Mouse (Mus musculus) heart, postnatal 14 days (tissue): Measurements from ENCODE around the gene Vti1a. TPM values are rescaled to one million over a fixed set of nuclear protein-coding genes. Genes with fewer than 3 reads are reported as not detected.

ENCODE experiments used
- DNase-seq, 2 experiments: peaks; one replicate each; pipeline ENCODE4 v3.0.0; 2021 to 2022
- intact Hi-C: fragments of 180-260 bp; cut with DNase I; formaldehyde crosslinking; loops from one replicate; pipeline ENCODE4 v1.15.1; 2025
- total RNA-seq, 2 experiments: library from RNA; stranded (reverse); gene quantifications; 2 replicates each; pipeline ENCODE4 v1.2.3; 2021

Gene Vti1a
- total RNA-seq, 2 experiments from 2014 or later = 16.0 to 16.7 TPM

DNA sequence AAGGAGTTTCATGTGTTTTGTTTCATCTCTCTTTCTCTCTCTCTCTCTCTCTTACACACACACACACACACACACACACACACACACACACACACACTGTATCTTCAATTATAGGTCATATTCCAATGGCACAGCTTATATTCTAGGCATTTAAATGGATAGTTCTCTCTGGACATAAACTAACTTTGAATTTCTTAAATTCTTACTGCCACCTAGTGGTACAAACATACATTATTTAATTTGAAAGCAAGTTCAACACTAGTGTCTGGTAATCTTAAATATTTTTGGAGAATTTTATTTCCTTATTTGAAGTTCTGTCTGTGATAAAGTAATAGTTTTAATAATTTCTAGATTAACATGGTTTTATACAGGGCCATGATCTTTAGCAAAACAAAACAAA lies 11.1 kb upstream of the Vti1a start:
- intact Hi-C loops = loop anchor here (10.0 kb wide), 1 partner anchor 240 kb away; no protein-coding TSS in a partner anchor
- no peak for DNase-seq

DNA sequence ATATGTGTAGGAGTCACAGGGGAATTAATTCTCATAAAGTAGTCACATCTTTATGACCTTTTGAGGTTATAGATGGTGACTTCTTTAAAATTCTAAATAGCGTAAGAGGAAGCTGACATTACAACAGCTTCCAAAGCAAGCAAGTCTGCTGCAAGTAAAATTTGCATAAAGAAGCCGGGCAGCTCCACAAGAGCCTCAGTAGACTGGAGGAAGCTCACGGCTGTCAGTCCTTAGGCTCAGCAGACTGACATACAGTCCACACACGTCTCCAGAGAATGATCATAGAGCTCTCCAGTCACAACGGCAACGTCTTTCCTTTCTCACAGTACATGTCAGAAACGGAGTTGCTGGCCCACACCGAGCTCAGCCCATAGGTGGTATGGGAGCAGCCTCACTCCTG lies 4.2 kb upstream of the Vti1a start:
- intact Hi-C loops = no loop called here
- no peak for DNase-seq

DNA sequence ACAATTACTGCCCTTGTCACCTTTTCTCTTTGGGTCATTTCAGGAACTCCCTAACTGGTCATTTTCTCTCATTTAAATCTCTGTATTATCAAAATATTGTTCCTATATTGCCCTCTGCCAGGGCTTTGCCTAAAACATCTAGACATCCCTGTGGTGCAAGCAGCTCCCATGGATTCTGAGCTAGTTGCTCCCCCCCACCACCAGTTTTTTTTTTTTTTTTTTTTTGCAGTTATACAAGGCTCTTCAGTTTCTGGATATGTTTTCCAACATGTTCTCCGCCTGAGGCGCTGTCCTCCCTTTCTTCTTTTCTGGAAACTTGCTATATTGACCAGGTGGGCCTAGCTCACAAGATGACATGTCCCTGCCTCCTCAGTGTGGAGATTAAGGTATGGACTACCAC lies 2.4 kb upstream of the Vti1a start:
- intact Hi-C loops = no loop called here
- no peak for DNase-seq

DNA sequence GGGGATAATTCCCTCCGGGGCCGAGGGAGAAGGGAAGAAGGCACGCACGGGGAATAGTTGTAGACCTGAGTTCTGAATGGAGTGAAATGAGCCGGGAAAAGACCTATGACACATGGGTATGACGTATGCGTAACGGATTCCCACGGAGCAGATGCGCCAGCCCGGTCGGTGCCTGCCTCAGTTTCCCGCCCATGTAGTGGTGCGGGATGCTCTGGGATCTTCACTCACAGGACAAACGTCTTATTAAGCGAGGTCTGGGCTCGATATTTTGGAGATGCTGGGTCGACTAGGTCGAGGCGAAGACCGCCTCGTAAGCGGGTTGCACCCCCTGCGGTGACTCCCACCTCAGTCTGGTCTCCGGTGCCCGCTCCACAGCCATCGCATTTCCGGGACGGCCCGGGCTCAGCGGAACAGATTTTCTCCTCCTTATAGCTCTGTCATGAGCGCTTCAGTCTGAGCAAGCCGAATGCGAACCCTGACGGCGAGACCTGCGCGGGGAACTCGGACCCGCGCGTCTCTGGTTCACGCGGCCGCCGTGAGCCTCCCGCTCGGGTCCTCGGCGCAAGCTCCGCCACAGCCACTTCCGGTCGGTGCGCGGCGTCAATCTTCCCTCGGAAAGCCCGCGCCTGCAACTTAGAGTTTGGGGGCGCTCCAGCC lies 515 bp upstream of the Vti1a start, which contains the start of gene Zdhhc6:
Gene Zdhhc6 (minus strand): TSS at position 581 of the 657 bp plus-strand sequence.
- DNase-seq = peak; percentile 87 to 91
- intact Hi-C loops = loop anchor here (5.0 kb wide), 1 partner anchor 218 kb away; no protein-coding TSS in a partner anchor

DNA sequence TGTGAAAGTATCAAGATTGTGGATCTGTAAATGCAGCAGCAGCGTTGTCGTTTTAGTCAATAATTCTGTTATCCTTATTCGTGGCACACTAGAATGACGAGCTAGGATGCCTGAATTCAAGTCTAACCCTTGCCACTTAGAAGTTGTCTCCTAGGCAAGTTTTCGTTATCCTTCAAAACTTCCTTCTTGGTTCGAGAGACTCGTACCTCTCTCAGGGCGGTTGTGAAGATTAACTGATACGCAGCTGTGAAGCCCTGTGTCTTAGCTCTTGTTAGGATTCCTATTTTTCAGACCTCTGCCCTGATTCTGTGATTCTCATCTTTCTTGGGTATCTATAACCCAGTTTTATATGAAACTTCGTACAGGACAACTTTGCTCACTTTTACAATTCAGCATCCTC lies 806 bp downstream of the Vti1a start:
- intact Hi-C loops = loop anchor here (5.0 kb wide), 1 partner anchor 220 kb away; no protein-coding TSS in a partner anchor
- DNase-seq = no peak

DNA sequence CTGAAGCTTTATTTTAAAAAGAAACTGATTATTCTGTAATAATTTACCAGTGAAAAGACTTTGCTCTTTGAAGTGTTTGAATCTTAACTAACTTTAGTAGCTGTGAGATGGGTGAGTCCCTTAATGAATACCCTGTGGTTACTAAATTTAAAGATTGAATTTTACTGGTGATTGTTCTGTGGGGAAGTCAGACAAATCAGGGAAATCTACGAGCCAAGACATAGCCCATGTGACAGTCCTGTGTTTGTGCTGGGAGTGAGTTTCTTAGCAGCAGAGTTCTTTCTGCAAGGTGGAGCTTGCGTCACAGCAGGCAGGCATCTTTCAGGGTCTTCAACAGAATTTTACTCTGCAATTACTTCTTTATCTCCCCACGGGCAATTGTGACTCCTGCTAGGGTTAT lies 2.9 kb downstream of the Vti1a start:
- intact Hi-C loops = loop anchor here (5.0 kb wide), 1 partner anchor 222 kb away; no protein-coding TSS in a partner anchor
- DNase-seq = no peak

DNA sequence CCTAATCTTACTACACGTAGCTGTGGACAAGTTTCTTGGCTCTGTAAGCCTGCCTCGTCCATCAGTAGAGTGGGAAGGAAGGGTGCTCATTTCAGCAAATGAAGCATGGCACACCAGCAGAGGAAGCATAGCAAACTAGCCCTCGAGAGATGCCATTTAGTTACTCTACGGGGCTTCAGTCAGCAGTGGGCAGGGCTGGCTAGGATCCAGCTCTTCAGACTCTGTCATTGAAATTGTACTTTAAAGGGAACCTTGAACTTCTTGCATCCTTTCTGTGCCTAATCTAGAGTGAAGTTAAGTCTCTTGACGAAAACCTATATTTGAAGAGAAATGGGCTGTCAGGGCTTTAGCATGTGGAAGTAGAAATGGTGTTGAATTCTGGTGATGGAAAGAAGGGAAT lies 3.4 kb downstream of the Vti1a start:
- intact Hi-C loops = loop anchor here (5.0 kb wide), 1 partner anchor 222 kb away; no protein-coding TSS in a partner anchor
- DNase-seq = no peak

DNA sequence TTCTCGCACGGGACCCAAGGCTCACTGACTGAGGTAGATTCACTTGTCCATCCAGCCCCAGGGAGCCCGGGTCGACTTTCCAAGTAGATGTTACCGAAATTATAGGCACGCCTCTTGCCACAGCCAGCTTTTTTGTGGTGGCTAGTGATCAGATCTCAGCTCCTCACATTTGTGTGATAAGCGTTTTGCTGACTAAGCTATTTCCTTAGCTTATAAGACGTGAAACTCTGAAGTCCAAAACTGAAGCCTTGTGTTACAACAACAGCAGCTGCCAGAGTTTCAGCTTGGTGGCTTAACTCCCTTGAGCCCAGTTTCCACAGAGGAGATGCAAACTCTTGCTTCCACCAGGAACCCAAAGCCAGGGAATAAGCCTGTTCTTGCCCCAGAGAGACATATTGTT lies 6.5 kb downstream of the Vti1a start:
- no peak for DNase-seq
- intact Hi-C loops = no loop called here

DNA sequence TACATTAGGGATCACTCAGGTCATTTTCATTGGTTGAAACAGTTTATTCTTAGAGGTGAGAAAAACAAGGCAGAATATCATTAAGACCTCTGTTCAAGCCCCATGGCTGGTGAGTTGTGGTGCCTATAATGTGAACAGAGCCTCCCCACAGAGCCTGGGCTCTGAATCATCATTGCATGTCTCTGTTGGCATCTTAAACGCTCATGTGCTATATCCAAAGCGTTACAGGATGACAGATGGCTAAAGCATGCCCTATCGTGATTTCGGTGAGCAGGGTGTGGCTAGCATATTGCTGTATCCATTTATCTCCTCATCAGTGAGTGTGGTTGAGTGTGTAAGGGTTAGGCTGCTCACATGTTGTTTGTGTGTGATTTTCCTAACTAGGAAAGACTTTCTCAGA lies 11.4 kb downstream of the Vti1a start:
- intact Hi-C loops = no loop called here
- DNase-seq = no peak

DNA sequence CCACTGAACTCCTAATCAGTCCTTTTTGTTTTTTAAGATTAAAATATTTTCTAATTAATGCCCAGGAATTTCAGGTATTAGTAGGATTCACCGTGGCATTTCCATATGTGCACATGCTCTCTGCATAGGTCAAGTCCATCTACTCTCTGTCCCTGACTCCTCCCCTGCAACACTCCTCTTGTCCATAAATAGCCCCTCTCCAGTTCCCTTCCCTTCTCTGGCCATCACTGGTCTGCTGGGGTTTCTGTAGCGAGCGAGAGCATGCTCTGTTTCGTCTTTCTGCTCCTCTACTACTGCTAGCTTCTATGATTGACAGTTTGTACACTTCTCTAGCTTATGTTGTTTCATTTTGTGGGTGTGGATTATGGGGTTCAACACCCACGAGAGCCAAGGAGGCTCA lies 15.7 kb downstream of the Vti1a start:
- no peak for DNase-seq
- intact Hi-C loops = loop anchor here (2.0 to 10.0 kb wide), 3 partner anchors 563 to 923 kb away; no protein-coding TSS in a partner anchor

DNA sequence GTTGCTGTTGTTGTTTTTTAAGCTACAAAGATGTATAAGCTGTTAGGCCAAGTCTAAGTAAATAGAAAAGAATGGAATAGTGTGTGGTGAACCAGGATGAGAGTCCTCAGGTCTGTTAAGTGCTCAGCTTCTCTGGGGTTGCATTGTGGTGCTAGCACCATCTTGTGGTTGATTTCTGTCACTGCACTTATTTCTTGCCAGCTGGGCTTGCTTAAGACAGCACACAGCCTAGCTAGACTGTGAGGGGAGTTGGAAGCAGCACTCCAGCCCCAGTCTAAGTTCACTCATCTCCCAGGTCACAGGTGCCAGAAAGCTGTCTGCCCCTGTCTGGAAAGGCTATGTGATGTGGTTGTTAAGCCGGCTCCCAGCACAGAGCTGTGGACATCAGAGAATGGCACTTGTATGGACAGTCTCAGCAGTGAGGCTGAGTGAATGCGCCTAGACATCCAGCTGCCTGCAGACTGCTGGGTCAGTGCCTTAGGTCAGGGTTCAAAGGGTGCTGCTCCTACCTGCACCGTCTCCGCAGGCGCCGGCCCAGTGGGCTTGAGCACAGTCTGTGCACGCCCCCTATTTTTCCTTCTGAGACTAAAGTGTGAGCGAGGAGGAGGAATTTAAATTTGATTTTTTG lies 16.7 kb downstream of the Vti1a start:
- intact Hi-C loops = loop anchor here (2.0 to 10.0 kb wide), 3 partner anchors 562 to 922 kb away; no protein-coding TSS in a partner anchor
- DNase-seq = peak; percentile 52 to 73

DNA sequence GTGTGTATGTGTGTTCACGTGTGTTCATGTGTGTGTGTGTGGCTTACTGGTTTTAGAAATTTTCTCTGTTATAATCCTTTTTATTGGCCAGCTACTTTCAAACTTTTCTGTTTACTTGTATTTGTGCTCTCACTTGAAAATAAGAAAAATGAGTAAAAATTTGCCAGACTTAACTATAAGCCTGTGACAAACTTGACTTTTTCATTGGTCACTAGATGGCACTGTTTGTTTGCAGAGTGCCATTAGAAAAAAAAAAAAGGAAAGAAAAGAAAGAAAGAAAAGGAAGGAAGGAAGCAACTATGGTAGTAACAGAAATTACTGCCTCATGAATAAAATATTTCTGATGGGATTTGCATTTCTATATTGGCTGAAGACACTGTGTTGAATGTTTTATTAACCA lies 19.8 kb downstream of the Vti1a start:
- DNase-seq = no peak
- intact Hi-C loops = loop anchor here (2.0 to 10.0 kb wide), 2 partner anchors 559 to 799 kb away; no protein-coding TSS in a partner anchor

DNA sequence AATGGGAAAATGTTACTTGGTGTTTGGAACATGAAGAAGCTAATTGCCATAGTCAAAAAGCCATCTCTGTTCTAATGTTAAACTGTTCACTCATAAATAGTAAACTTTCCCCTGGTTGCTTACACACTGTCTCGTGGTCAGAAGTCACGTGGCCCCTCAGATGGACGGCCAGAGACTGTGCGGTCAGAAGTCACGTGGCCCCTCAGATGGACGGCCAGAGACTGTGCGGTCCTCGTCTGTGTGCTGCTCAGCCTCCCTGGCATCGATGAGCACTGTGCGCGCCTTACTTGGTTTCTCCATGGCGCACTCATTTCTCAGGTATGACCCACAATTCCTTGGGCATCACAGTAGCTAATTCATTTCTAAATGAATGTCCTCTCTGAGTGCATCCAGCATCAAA lies 20.3 kb downstream of the Vti1a start:
- DNase-seq = no peak
- intact Hi-C loops = loop anchor here (2.0 to 10.0 kb wide), 2 partner anchors 558 to 798 kb away; no protein-coding TSS in a partner anchor

DNA sequence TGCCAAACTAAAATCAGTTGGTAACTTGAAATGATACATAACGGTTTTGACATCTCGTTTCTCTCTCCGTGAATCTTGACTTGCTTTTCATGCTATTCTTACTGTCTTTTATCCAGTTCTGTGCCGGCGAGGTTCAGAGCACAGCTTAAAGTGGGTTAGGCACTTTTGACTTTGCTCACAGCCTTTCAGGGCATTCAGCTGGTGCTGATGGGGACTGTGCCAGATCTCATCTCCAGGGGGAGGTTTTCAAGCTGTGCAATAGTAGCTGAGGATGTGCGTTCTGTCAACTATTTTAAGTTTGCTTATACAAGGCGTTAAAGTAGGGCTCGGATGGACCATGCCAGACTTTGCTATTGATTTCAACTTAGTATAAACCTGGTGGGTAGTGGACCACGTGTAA lies 21.0 kb downstream of the Vti1a start:
- DNase-seq = no peak
- intact Hi-C loops = loop anchor here (2.0 to 10.0 kb wide), 2 partner anchors 558 to 798 kb away; no protein-coding TSS in a partner anchor

DNA sequence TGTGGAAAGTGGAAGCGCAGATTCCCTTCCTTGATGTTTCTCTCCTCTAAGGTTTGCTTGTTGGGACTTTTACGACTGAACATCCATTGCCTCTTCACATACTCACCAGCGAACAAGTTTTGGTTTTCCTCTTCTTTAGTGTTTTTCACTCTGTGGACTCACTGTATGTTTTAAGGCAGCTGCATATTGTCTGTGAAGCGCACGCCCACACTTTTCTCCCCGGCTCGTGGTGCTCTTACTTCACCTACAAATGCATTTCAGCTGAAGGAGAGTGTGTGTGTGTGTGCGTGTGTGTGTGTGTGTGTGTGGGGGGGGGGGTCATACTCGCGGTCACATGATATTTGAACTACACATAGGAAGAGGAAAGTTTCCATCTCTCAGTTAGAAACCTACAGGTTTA lies 21.6 kb downstream of the Vti1a start:
- no peak for DNase-seq
- intact Hi-C loops = loop anchor here (2.0 to 10.0 kb wide), 2 partner anchors 557 to 797 kb away; no protein-coding TSS in a partner anchor

DNA sequence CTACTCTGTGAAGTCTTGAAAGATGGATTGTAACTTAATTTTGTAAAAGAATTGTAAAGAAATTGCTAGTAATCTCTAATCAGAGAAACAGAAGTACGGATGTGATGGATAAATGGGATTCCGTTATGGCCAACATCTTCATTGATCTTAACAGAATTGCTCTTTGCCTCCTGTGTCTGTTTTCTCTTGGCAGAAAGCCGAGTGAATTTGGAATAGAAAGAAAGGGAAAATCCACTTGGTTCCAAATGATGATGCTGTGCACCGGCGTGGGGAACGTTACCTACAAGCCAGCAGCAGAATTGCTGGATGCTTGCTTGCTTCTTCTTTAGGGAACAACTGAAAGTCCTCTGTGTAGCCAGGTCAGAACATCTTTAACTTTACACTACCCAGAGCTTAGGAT lies 24.4 kb downstream of the Vti1a start:
- no peak for DNase-seq
- intact Hi-C loops = no loop called here

DNA sequence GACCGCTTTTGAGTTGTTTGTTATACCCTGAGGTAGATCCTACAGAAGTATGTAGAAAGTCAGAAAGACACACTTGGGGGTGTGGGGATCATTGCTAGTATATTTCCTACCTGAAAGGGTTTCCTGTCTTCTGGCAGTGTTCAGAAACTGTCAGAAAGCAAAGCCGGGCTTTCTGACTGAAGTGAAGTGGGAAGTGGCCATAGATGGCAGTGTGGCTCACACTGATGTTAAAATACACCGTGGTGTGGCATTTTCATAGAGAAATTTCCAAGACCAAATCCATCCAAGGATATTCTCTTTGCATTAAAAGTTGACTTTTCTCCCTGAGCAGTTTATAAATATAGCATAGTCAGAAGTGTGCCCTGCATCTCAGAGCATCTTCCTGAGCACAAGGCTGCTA lies 25.3 kb downstream of the Vti1a start:
- no peak for DNase-seq
- intact Hi-C loops = no loop called here

DNA sequence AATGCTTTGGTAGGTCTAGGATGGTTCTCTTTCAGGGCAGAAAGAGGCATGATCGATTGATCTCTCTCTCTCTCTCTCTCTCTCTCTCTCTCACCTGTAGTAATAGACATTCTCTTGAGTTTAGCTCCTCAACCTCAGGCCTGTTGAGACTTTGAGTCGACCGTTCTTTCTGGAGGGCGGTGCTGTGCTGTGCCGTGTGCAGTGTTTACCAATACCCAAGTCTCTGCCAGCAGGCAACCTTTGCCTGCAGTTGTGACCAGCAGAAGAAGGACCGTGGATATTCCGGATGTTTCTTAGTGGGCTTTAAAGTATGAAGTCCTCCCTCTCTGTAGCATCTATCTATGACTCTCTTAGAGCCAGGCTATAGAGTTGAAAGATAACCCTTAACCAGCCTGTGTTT lies 26.3 kb downstream of the Vti1a start:
- intact Hi-C loops = no loop called here
- no peak for DNase-seq

DNA sequence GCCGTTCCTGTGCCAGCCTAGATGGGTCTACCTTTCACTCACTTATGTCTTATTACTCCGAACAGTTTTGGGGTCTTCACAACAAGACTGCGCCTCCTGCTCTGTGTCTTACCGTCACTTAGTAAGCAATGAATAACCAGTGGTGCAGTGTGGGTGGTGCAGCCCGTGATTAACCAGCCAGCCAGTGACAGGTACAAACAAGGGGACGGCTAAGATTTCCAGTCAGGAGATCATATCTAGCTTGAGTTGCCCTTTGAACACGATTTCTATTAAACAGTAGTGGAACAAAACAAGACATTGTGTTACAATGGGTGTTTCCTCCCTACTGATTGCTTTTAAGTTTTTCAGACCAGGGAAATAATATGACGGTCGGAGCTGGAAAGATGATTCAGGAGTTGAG lies 27.2 kb downstream of the Vti1a start:
- intact Hi-C loops = no loop called here
- no peak for DNase-seq

DNA sequence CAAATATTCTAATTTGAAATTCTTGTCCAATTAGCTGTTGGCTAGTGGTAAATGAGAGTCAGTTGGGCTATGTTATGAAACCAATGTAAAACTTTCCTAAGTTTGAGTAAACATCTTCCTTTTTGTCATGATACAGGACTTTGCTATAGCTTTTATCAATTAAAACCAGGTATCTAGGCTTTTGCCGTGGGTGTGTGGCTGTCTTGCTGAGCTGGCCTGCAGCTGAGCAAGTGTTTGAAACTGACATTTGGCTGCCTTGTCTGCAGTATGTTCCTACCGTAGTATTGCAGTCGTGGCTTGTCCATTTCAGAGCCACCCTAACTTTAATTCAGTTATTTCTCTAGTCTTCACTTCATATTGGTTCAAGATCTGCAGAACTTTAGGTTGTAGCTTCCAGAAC lies 32.1 kb downstream of the Vti1a start:
- intact Hi-C loops = no loop called here
- no peak for DNase-seq

DNA sequence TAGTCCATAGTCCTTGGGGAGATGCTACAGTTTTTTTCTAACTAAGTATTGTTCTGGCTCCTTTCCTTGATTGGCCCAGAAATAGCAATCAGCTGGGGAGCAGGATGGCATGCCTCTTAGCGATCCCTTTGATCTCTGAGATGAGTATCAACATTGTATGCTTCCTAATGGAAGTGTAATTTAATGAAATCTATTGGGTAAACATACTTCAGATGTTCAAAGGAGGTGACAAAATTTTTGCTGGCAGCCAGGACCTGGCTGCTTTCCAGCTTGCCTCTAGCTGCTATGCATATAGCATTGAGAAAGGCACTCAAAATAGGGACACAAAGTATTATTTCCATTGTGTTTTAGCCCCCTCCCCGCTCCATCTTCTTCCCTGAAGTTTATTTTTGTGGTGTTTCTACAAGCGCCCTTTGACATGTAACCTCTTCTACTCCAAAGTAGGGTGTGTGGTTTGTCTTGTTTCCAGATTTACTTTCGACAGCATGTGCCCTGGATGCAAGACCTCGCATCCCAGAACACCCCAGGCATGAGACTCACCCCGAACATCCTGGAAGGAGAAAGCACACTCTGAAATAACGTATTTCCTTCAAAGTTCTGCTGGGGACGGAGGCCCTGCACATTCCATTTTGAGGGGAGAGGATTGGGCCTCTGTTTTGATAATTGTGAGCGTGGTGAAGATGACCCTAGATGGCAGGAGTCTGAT lies 34.7 kb downstream of the Vti1a start:
- DNase-seq = no peak
- intact Hi-C loops = no loop called here
